Mouse (Mus musculus) MEL (cell line): ENCODE data around the gene Zkscan2. TPM values are rescaled to one million over a fixed set of nuclear protein-coding genes. Genes with fewer than 3 reads are reported as not detected.

Experiments used
- DNase-seq: peaks from one replicate; pipeline ENCODE4 v3.0.0; 2011; ENCODE audit warnings: low read depth, low spot score
- H3K27ac ChIP-seq: 2 replicates; pipeline ENCODE4 v1.5.1; 2012; ENCODE audit warnings: low read depth, mild to moderate bottlenecking, control low read depth, low read length, moderate library complexity; ENCODE audit not compliant: control insufficient read depth
- H3K27me3 ChIP-seq, 2 experiments: fragments of 150-350 bp in 1 of 2; sonication (generic) in 1 of 2; 2 replicates each; pipeline ENCODE4 v1.6.1; 2012; ENCODE audit warnings: low read length in 2 of 2, mild to moderate bottlenecking in 2 of 2, improper control_type of control experiment in 1 of 2, moderate library complexity in 1 of 2; ENCODE audit not compliant: insufficient read depth in 2 of 2, control insufficient read depth in 1 of 2
- H3K36me3 ChIP-seq, 2 experiments: 2 replicates each; pipeline ENCODE4 v1.6.1; 2012 to 2014; ENCODE audit warnings: low read length in 2 of 2, improper control_type of control experiment in 1 of 2, inconsistent platforms in 1 of 2, mild to moderate bottlenecking in 1 of 2; ENCODE audit not compliant: insufficient read depth in 2 of 2, control insufficient read depth in 1 of 2
- H3K4me1 ChIP-seq, 2 experiments: fragments of 150-350 bp in 1 of 2; sonication (generic) in 1 of 2; 2 replicates each; pipeline ENCODE4 v1.6.1; 2012; ENCODE audit warnings: low read length in 2 of 2, improper control_type of control experiment in 1 of 2, mild to moderate bottlenecking in 1 of 2; ENCODE audit not compliant: insufficient read depth in 2 of 2, control insufficient read depth in 1 of 2
- H3K4me3 ChIP-seq, 2 experiments: fragments of 150-350 bp in 1 of 2; sonication (generic) in 1 of 2; 2 replicates each; pipeline ENCODE4 v1.5.1; 2012; ENCODE audit warnings: low read depth in 2 of 2, low read length in 2 of 2, mild to moderate bottlenecking in 2 of 2, moderate library complexity in 2 of 2, control low read depth in 1 of 2, improper control_type of control experiment in 1 of 2; ENCODE audit not compliant: control insufficient read depth in 1 of 2, insufficient read depth in 1 of 2
- H3K79me2 ChIP-seq: 2 replicates; pipeline ENCODE4 v1.6.1; 2012; ENCODE audit warnings: mild to moderate bottlenecking, low read length, moderate library complexity; ENCODE audit not compliant: control insufficient read depth, poor library complexity, insufficient read depth
- H3K9ac ChIP-seq: 2 replicates; pipeline ENCODE4 v1.6.1; 2012; ENCODE audit warnings: low read depth, mild to moderate bottlenecking, control low read depth, low read length, moderate library complexity; ENCODE audit not compliant: control insufficient read depth, poor library complexity, severe bottlenecking
- H3K9me3 ChIP-seq: fragments of 150-350 bp; sonication (generic); replicated peaks from 2 replicates; pipeline ENCODE4 v1.6.1; 2012; ENCODE audit warnings: mild to moderate bottlenecking, low read length, improper control_type of control experiment, moderate library complexity; ENCODE audit not compliant: insufficient read depth
- BHLHE40 ChIP-seq: IDR thresholded peaks from 2 replicates; pipeline ENCODE4 v1.6.1; 2012; ENCODE audit warnings: low read depth, mild to moderate bottlenecking, inconsistent platforms, low read length, improper control_type of control experiment, borderline replicate concordance
- CHD2 ChIP-seq: IDR thresholded peaks from 2 replicates; pipeline ENCODE4 v1.6.1; 2011; ENCODE audit warnings: low read length, improper control_type of control experiment
- CTCF ChIP-seq, 3 experiments: IDR thresholded peaks in 2 of 3; conservative IDR thresholded peaks in 1 of 3; 2 replicates each; pipeline ENCODE4 v1.5.1; 2011 to 2012; ENCODE audit warnings: low read length in 3 of 3, low read depth in 2 of 3, mild to moderate bottlenecking in 2 of 3, improper control_type of control experiment in 1 of 3, inconsistent platforms in 1 of 3, mixed read lengths in 1 of 3, moderate library complexity in 1 of 3; ENCODE audit not compliant: control insufficient read depth in 1 of 3, insufficient read depth in 1 of 3, poor library complexity in 1 of 3, severe bottlenecking in 1 of 3
- E2F4 ChIP-seq: IDR thresholded peaks from 2 replicates; pipeline ENCODE4 v1.6.1; 2011; ENCODE audit warnings: low read depth, low read length, improper control_type of control experiment, borderline replicate concordance
- ELF1 ChIP-seq: IDR thresholded peaks from 2 replicates; pipeline ENCODE4 v1.6.1; 2014; ENCODE audit warnings: low read depth, mild to moderate bottlenecking, inconsistent platforms, low read length, improper control_type of control experiment, moderate library complexity
- EP300 ChIP-seq, 2 experiments: IDR thresholded peaks; 2 replicates each; pipeline ENCODE4 v1.6.1; 2011; ENCODE audit warnings: improper control_type of control experiment in 2 of 2, low read length in 2 of 2, low read depth in 1 of 2, mild to moderate bottlenecking in 1 of 2
- ETS1 ChIP-seq: IDR thresholded peaks from 2 replicates; pipeline ENCODE4 v1.6.1; 2012; ENCODE audit warnings: low read depth, mild to moderate bottlenecking, inconsistent platforms, low read length, improper control_type of control experiment, moderate library complexity
- GABPA ChIP-seq: IDR thresholded peaks from 2 replicates; pipeline ENCODE4 v1.6.1; 2012; ENCODE audit warnings: low read depth, mild to moderate bottlenecking, inconsistent platforms, low read length, improper control_type of control experiment, moderate library complexity
- GATA1 ChIP-seq: IDR thresholded peaks from 2 replicates; pipeline ENCODE4 v1.6.1; 2011; ENCODE audit warnings: low read depth, low read length, improper control_type of control experiment
- JUND ChIP-seq: IDR thresholded peaks from 2 replicates; pipeline ENCODE4 v1.6.1; 2011; ENCODE audit warnings: low read depth, mild to moderate bottlenecking, improper control_type of control experiment, low read length
- MAFK ChIP-seq: IDR thresholded peaks from 2 replicates; pipeline ENCODE4 v1.6.1; 2011; ENCODE audit warnings: low read depth, mild to moderate bottlenecking, low read length, improper control_type of control experiment, borderline replicate concordance
- MAZ ChIP-seq: IDR thresholded peaks from 2 replicates; pipeline ENCODE4 v1.6.1; 2012; ENCODE audit warnings: low read depth, mild to moderate bottlenecking, inconsistent platforms, low read length, improper control_type of control experiment
- MEF2A ChIP-seq: IDR thresholded peaks from 2 replicates; pipeline ENCODE4 v1.6.1; 2014; ENCODE audit warnings: low read depth, mild to moderate bottlenecking, inconsistent platforms, low read length, improper control_type of control experiment; ENCODE audit not compliant: poor library complexity, insufficient replicate concordance, severe bottlenecking; ENCODE audit errors: extremely low read depth
- MYB ChIP-seq: IDR thresholded peaks from 2 replicates; pipeline ENCODE4 v1.6.1; 2011; ENCODE audit warnings: mild to moderate bottlenecking, low read depth, low read length, improper control_type of control experiment
- NRF1 ChIP-seq: IDR thresholded peaks from 2 replicates; pipeline ENCODE4 v1.6.1; 2014; ENCODE audit warnings: low read depth, mild to moderate bottlenecking, inconsistent platforms, low read length, improper control_type of control experiment, moderate library complexity; ENCODE audit not compliant: poor library complexity, insufficient read depth, severe bottlenecking
- POLR2AphosphoS5 ChIP-seq: IDR thresholded peaks from 2 replicates; pipeline ENCODE4 v1.6.1; 2012; ENCODE audit warnings: low read depth, borderline replicate concordance, mild to moderate bottlenecking, inconsistent platforms, low read length, moderate library complexity, mixed read lengths
- RCOR1 ChIP-seq: IDR thresholded peaks from 2 replicates; pipeline ENCODE4 v1.6.1; 2012; ENCODE audit warnings: low read depth, mild to moderate bottlenecking, inconsistent platforms, low read length, improper control_type of control experiment
- TCF12 ChIP-seq: IDR thresholded peaks from 2 replicates; pipeline ENCODE4 v1.6.1; 2014; ENCODE audit warnings: low read depth, mild to moderate bottlenecking, inconsistent platforms, low read length, improper control_type of control experiment, moderate library complexity
- USF1 ChIP-seq: IDR thresholded peaks from 2 replicates; pipeline ENCODE4 v1.6.1; 2014; ENCODE audit warnings: low read depth, mild to moderate bottlenecking, inconsistent platforms, low read length, improper control_type of control experiment, moderate library complexity
- USF2 ChIP-seq, 2 experiments: IDR thresholded peaks; 2 replicates each; pipeline ENCODE4 v1.6.1; 2011 to 2012; ENCODE audit warnings: improper control_type of control experiment in 2 of 2, low read length in 2 of 2, borderline replicate concordance in 1 of 2, inconsistent platforms in 1 of 2, low read depth in 1 of 2, mild to moderate bottlenecking in 1 of 2; ENCODE audit not compliant: insufficient read depth in 1 of 2
- ZC3H11A ChIP-seq: IDR thresholded peaks from 2 replicates; pipeline ENCODE4 v1.6.1; 2012; ENCODE audit warnings: low read depth, mild to moderate bottlenecking, inconsistent platforms, low read length, improper control_type of control experiment
- ZKSCAN1 ChIP-seq: IDR thresholded peaks from 2 replicates; pipeline ENCODE4 v1.6.1; 2012; ENCODE audit warnings: low read depth, mild to moderate bottlenecking, inconsistent platforms, low read length, improper control_type of control experiment, moderate library complexity
- ZNF384 ChIP-seq: IDR thresholded peaks from 2 replicates; pipeline ENCODE4 v1.6.1; 2012; ENCODE audit warnings: low read depth, mild to moderate bottlenecking, inconsistent platforms, low read length, improper control_type of control experiment
- polyA plus RNA-seq, 2 experiments: library from polyadenylated mRNA; stranded (reverse) in 1 of 2; unstranded in 1 of 2; fragments of >175 nt in 1 of 2; fragments of >200 nt in 1 of 2; gene quantifications; 2 replicates each; pipeline versions ENCODE4 v1.2.1 to v1.2.4; 2012; ENCODE audit warnings: low replicate concordance in 2 of 2, low read depth in 1 of 2; ENCODE audit not compliant: insufficient read length in 2 of 2, insufficient read depth in 1 of 2, missing spikeins in 1 of 2
- total RNA-seq: library from RNA; depleted of rRNA; stranded (reverse); fragments of 300-350 nt; gene quantifications from 2 replicates; pipeline ENCODE4 v1.2.3, GENCODE M21; 2012

The Zkscan2 gene
- total and polyA plus RNA-seq, 3 experiments, result not detected

DNA sequence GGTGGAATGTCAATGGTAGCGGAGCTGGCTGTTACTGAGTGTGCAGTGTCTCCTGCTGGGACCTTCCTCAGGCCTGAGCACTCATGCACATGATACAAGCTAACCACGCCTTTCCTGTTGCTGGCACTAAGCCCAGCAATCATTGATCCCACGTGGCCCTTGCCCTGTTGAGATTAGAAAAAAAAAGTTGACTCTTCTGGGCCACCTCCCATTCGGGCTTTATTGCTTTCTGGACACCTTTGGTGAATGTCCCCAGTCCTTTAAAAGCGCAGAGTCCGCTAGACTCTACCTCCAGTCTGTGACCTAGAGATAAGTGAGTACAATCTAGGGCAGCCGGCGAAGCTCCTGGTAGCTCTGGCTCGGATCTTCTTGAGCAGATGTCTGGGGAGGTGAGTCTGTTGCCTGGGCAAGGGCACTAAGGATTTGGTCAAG, 38.2 kb downstream of the Zkscan2 start, which contains the start of gene Aqp8 (continued):
- TF ChIP-seq ZKSCAN1 (no peak), NRF1 (no peak), USF1 (peak; percentile 92), TCF12 (peak; percentile 84), GATA1 (peak; percentile 89), ETS1 (peak; percentile 70; the same call in 1 of the 2 replicates), BHLHE40 (peak; percentile 74; the same call in 1 of the 2 replicates)
- TF ChIP-seq, all 39 proteins: peak for 18

DNA sequence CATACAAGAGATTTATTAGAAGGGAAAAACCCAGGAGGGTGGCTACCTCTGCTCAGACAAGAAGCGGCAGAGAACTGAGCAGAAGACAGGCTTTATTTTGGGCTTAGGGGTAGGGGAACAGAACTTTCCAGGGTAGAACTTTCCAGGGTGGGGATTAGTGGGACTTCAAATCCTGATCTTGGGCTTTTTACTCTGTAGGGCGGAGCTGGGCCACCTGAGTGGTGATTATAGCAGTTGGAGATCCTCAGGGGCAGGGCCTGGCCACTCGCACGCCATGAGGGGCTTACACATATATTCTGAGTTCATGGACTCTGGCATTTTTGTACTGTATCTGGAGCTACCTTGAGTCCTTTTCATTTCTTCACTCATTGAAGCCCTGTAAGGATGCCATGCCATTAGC, 38.9 kb downstream of the Zkscan2 start:
- no peaks in the 10 kb centered on the region for H3K9me3 ChIP-seq
- no peak overlapping the region for H3K4me3 ChIP-seq
- H3K27me3 ChIP-seq, result no peaks in the 10 kb centered on the region
- H3K4me1 ChIP-seq, result peaks cover 7 to 44% of the 10 kb centered on the region in 2 experiments
- no peak overlapping the region for H3K27ac ChIP-seq
- no peak overlapping the region for H3K9ac ChIP-seq
- TF ChIP-seq NRF1, result no peak
- no peak for TF ChIP-seq GATA1
- TF ChIP-seq MAFK, result no peak
- TF ChIP-seq MYB, result no peak
- TF ChIP-seq E2F4, result no peak
- no peak for TF ChIP-seq CTCF (IDR thresholded peaks at IDR 0.05 in 2 of 3, conservative IDR thresholded peaks at IDR 0.05 in 1 of 3; ENCODE audit: control insufficient read depth in 1 of 3, insufficient read depth in 1 of 3, low read depth in 2 of 3, low read length in 3 of 3, poor library complexity in 1 of 3, severe bottlenecking in 1 of 3)
- no peak for TF ChIP-seq ZNF384
- no peak for TF ChIP-seq EP300 (IDR thresholded peaks at IDR 0.05; ENCODE audit: low read depth in 1 of 2, low read length in 2 of 2)
- no peak for TF ChIP-seq CHD2
- TF ChIP-seq USF2 (IDR thresholded peaks at IDR 0.05; ENCODE audit: borderline replicate concordance in 1 of 2, insufficient read depth in 1 of 2, low read depth in 1 of 2, low read length in 2 of 2), result no peak
- no peak for TF ChIP-seq ELF1
- no peak for TF ChIP-seq RCOR1
- TF ChIP-seq GABPA, result no peak
- TF ChIP-seq MEF2A, result no peak
- no peak for TF ChIP-seq JUND
- no peak for TF ChIP-seq ZC3H11A
- no peak for TF ChIP-seq POLR2AphosphoS5
- no peak for TF ChIP-seq ZKSCAN1
- no peak for TF ChIP-seq MAZ
- H3K36me3 ChIP-seq, result peaks cover 0 to 34% of the 10 kb centered on the region in 2 experiments; a peak in 2 of 4 replicates
- DNase-seq, result peak; percentile 7
- H3K79me2 ChIP-seq, result no peaks in the 10 kb centered on the region
